Mouse (Mus musculus): ENCODE results near the gene Tomm7.
"Not testable (repeated sequence)": the region's sequence is repeated elsewhere in the genome, so short reads cannot be mapped to it uniquely, and the experiment has no call there.

Gene Tomm7

GRCm38 (mm10) chr5:23843674-23844530 lies at the start of gene Tomm7:
Tomm7 (minus strand) TSS chr5:23844161.
- Histone ChIP-seq H3K36me3 (ENCODE audit: control insufficient read depth, insufficient read depth, low read length, poor library complexity, severe bottlenecking) (peaks cover 2% of the 10 kb centered on the region; the same call in 1 of the 2 replicates), H3K27me3 (ENCODE audit: control insufficient read depth, insufficient read depth, low read length, poor library complexity, severe bottlenecking) (no peaks in the 10 kb centered on the region)
- DNase-seq (ENCODE audit: low read depth, low spot score): peak; percentile 98

- no peaks in the 10 kb centered on the region for H3K27me3 ChIP-seq (ENCODE audit: control insufficient read depth, insufficient read depth, low read length, poor library complexity, severe bottlenecking)
Observed at GRCm38 (mm10) chr5:23893156-23893863, 49.3 kb upstream of the Tomm7 start.

GRCm38 (mm10) chr5:23890734-23891133 lies 46.8 kb upstream of the Tomm7 start:
- Histone ChIP-seq H3K36me3 (ENCODE audit: control insufficient read depth, insufficient read depth, low read length, poor library complexity, severe bottlenecking) (no peaks in the 10 kb centered on the region), H3K27me3 (ENCODE audit: control insufficient read depth, insufficient read depth, low read length, poor library complexity, severe bottlenecking) (no peaks in the 10 kb centered on the region)
- peak; percentile 57 for DNase-seq (ENCODE audit: low read depth, low spot score)

More at GRCm38 (mm10) chr5:23893156-23893863, 49.3 kb upstream of the Tomm7 start:
- DNase-seq (ENCODE audit: low read depth, low spot score): no peak
- no peaks in the 10 kb centered on the region for H3K36me3 ChIP-seq (ENCODE audit: control insufficient read depth, insufficient read depth, low read length, poor library complexity, severe bottlenecking)

GRCm38 (mm10) chr5:23889461-23889860 lies 45.5 kb upstream of the Tomm7 start:
- H3K36me3 ChIP-seq (ENCODE audit: control insufficient read depth, insufficient read depth, low read length, poor library complexity, severe bottlenecking): no peaks in the 10 kb centered on the region
- no peak for DNase-seq (ENCODE audit: low read depth, low spot score)
- H3K27me3 ChIP-seq (ENCODE audit: control insufficient read depth, insufficient read depth, low read length, poor library complexity, severe bottlenecking): no peaks in the 10 kb centered on the region

DNA sequence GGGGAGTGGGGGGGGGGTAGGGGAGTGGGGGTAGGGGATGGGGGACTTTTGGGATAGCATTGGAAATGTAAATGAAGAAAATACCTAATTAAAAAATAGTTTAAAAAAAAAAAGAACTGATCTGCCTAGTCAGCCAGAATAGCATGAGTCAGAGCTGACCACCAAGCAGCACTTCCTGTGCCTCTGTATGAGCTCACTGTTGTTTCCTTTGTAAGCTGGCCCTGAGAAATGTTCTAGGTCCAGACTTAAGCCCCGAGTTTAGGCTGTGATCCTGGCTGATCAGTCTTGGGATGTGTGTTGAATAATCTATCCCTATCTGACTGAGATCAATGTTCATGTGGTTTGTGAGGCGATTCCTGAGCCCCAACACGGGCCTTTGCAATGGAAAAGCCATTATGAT lies 43.1 kb upstream of the Tomm7 start:
- H3K27me3 ChIP-seq (ENCODE audit: control insufficient read depth, insufficient read depth, low read length, poor library complexity, severe bottlenecking): no peaks in the 10 kb centered on the region
- H3K36me3 ChIP-seq (ENCODE audit: control insufficient read depth, insufficient read depth, low read length, poor library complexity, severe bottlenecking): no peaks in the 10 kb centered on the region
- no peak for DNase-seq (ENCODE audit: low read depth, low spot score)

- H3K27me3 ChIP-seq (ENCODE audit: control insufficient read depth, insufficient read depth, low read length, poor library complexity, severe bottlenecking): no peaks in the 10 kb centered on the region; the same call in 1 of the 2 replicates
- H3K36me3 ChIP-seq (ENCODE audit: control insufficient read depth, insufficient read depth, low read length, poor library complexity, severe bottlenecking): no peaks in the 10 kb centered on the region
- peak; percentile 95 for DNase-seq (ENCODE audit: low read depth, low spot score)
Observed at GRCm38 (mm10) chr5:23874457-23874856, 30.5 kb upstream of the Tomm7 start.

DNA sequence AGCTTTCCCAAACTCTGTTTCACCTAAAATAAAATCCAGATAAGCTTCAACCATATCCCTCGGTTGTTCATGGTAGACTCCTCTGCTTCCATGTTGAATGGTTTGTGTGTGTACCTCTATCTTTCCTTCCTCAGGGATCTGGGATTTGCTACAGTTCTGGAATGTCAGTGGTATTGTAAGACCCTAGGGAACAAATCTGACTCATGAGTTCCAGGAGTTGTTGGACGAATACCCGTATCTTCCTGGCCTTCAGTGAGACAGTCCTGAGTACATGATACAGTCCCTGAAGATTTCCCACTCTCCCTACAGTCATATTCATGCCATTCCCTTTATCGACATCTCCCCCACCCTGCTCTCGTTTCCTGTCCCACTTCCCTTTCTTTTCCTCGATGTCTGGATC lies 28.6 kb upstream of the Tomm7 start:
- no peak for DNase-seq (ENCODE audit: low read depth, low spot score)

GRCm38 (mm10) chr5:23871323-23871722 lies 27.4 kb upstream of the Tomm7 start:
- peak; percentile 21 for DNase-seq (ENCODE audit: low read depth, low spot score)
- not testable (repeated sequence) for H3K36me3 ChIP-seq (ENCODE audit: control insufficient read depth, insufficient read depth, low read length, poor library complexity, severe bottlenecking); H3K27me3 ChIP-seq (ENCODE audit: control insufficient read depth, insufficient read depth, low read length, poor library complexity, severe bottlenecking)

More for the DNA sequence above, 28.6 kb upstream of the Tomm7 start:
- Histone ChIP-seq H3K27me3 (ENCODE audit: control insufficient read depth, insufficient read depth, low read length, poor library complexity, severe bottlenecking) (no peaks in the 10 kb centered on the region; the same call in 1 of the 2 replicates), H3K36me3 (ENCODE audit: control insufficient read depth, insufficient read depth, low read length, poor library complexity, severe bottlenecking) (no peaks in the 10 kb centered on the region)

GRCm38 (mm10) chr5:23865941-23866340 lies 22.0 kb upstream of the Tomm7 start:
- H3K27me3 ChIP-seq (ENCODE audit: control insufficient read depth, insufficient read depth, low read length, poor library complexity, severe bottlenecking): no peaks in the 10 kb centered on the region
- H3K36me3 ChIP-seq (ENCODE audit: control insufficient read depth, insufficient read depth, low read length, poor library complexity, severe bottlenecking): 0 out of 2 replicates have a peak, but pooled peaks cover 3% of the 10 kb centered on the region
- no peak for DNase-seq (ENCODE audit: low read depth, low spot score)

- Histone ChIP-seq H3K27me3 (ENCODE audit: control insufficient read depth, insufficient read depth, low read length, poor library complexity, severe bottlenecking) (no peaks in the 10 kb centered on the region), H3K36me3 (ENCODE audit: control insufficient read depth, insufficient read depth, low read length, poor library complexity, severe bottlenecking) (peaks cover 4% of the 10 kb centered on the region; the same call in 1 of the 2 replicates)
- no peak for DNase-seq (ENCODE audit: low read depth, low spot score)
Observed at GRCm38 (mm10) chr5:23864054-23864965, 20.3 kb upstream of the Tomm7 start.

DNA sequence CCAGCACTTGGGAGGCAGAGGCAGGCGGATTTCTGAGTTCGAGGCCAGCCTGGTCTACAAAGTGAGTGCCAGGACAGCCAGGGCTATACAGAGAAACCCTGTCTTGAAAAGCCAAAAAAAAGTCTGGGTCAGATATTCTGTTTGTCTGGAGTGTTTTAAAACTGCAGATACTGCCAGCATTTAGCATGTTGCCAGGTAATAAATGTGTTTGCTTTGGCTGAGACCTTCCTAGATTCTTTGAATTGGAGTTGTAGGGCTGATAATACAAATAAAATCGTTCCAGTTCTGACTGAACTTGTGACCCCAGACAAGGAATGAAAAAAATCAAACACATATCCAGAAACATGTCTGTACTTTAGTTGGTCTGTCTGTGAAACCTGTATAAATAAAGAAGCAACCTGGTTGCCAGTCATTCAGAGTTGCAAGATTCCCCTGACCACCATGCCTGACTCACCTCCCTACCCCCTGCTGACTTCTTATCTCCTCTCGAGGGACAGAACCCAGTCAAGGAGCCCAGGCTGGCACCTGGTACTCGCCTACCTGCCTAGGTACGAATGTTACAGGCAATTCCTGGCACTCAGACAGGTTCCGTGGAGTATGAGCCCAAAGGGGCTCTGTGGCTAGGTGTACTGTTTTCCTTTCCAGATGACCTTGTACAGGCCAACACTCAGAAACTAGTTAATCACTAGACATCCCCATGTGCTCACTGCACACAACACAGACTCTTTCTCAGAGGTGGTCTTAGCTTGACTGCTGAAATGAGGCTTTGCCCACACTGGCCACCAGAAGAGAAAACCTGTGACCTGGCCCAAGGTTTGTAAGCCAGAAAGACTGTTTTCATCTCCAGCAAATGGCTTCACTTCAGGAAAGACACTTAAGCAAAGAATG lies 19.4 kb upstream of the Tomm7 start:
- Histone ChIP-seq H3K27me3 (ENCODE audit: control insufficient read depth, insufficient read depth, low read length, poor library complexity, severe bottlenecking) (no peaks in the 10 kb centered on the region), H3K36me3 (ENCODE audit: control insufficient read depth, insufficient read depth, low read length, poor library complexity, severe bottlenecking) (peaks cover 4% of the 10 kb centered on the region; the same call in 1 of the 2 replicates)
- DNase-seq (ENCODE audit: low read depth, low spot score): no peak

- Histone ChIP-seq H3K27me3 (ENCODE audit: control insufficient read depth, insufficient read depth, low read length, poor library complexity, severe bottlenecking) (no peaks in the 10 kb centered on the region), H3K36me3 (ENCODE audit: control insufficient read depth, insufficient read depth, low read length, poor library complexity, severe bottlenecking) (peaks cover 7% of the 10 kb centered on the region)
- no peak for DNase-seq (ENCODE audit: low read depth, low spot score)
Observed at GRCm38 (mm10) chr5:23862291-23862690, 18.3 kb upstream of the Tomm7 start.

DNA sequence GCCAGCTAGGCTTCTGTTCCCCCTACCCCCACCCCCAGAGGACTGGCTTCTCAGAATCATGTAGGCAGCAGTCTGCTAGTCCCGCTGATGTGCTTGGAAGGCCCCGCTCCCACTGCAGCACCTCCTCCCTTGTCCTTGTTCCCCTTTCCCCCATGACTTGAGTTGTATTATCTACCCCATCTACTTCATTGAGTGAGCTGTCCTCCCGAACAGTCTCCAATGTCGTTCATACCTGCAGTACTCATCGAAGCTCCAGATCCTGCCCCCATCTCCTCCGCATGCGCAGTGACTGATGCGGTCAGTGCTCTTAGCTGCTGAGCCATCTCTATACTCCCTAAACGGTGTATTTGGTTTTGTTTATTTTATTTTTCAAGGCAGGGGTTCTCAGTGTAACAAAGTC lies 17.8 kb upstream of the Tomm7 start:
- Histone ChIP-seq H3K36me3 (ENCODE audit: control insufficient read depth, insufficient read depth, low read length, poor library complexity, severe bottlenecking) (peaks cover 8% of the 10 kb centered on the region), H3K27me3 (ENCODE audit: control insufficient read depth, insufficient read depth, low read length, poor library complexity, severe bottlenecking) (no peaks in the 10 kb centered on the region)
- DNase-seq (ENCODE audit: low read depth, low spot score): no peak

All from splenic B cell, adult 2 months (primary cell).